Mouse (Mus musculus) ES-Bruce4 (cell line): ENCODE data around the gene Polr1d.

ENCODE experiments used
- EP300 ChIP-seq: IDR thresholded peaks from 2 replicates; pipeline ENCODE4 v1.6.1; 2011; ENCODE audit warnings: low read depth, low read length; ENCODE audit not compliant: insufficient read depth
- POLR2A ChIP-seq: IDR thresholded peaks from one replicate; pipeline ENCODE4 v1.8.1; 2011; ENCODE audit warnings: low read length; ENCODE audit not compliant: insufficient read depth

DNA sequence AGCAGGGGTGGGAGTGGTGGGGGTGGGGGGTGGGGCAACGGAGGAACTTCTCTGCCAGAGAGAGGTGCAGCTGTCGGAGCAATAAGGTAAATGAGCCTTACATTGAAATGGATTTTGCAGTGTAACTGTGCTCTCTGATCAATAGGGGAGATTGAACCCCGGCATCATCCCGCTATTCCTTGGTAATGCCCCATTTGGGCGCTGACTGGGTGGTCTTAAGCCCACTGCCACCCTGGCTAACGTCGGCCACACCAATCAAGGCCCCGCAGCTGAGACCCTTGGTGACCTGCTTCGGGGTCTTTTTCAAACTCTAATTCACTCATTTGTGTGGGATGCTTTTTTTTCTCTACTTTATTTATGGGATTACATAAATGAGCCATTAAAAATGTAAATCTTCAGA is 47.9 kb downstream of the Polr1d start:
- TF ChIP-seq EP300 (no peak), POLR2A (no peak)
